Mouse (Mus musculus): ENCODE data around the gene Fgf8. TPM values are rescaled to one million over a fixed set of nuclear protein-coding genes. Genes with fewer than 3 reads are reported as not detected.

Gene Fgf8
- polyA plus RNA-seq, 1 experiment: not detected

DNA sequence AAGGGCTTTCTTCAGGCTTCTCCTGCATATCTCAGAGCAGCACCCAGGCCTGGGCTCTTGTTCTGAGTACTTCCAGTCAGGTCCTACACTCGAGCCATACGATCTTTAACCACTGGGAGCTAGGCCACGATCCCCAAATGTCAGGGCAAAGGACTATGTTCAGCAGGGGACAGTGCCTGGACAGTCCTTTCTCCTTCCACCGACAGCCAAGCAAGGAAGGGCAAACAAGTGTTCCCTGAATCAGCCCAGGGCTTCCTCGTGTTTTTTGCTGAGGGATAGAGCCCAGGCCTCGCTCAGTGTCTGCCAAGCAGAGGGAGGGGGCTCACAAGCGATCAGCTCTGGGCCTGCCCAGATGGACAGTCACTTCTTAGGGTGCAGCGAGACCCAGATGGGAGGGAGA lies 12.7 kb downstream of the Fgf8 start:
- H3K36me3 ChIP-seq (ENCODE audit: control insufficient read depth, insufficient read depth, low read length): no peaks in the 10 kb centered on the region
- H3K27ac ChIP-seq (ENCODE audit: insufficient read depth, low read depth, low read length): no peak overlapping the region
- no peak overlapping the region for H3K4me3 ChIP-seq (ENCODE audit: insufficient read depth, low read depth, low read length)
- H3K27me3 ChIP-seq (replicated peaks; ENCODE audit: control insufficient read depth, insufficient read depth, low read length): no peaks in the 10 kb centered on the region
- DNase-seq: no peak
- no peak for TF ChIP-seq CTCF (conservative IDR thresholded peaks at IDR 0.05; ENCODE audit: insufficient read depth, insufficient read length, low read depth, low read length)
- TF ChIP-seq POLR2A (IDR thresholded peaks at IDR 0.05; ENCODE audit: low read depth, low read length): no peak
- 81% methylated on average over 8 of the region's 8 CpGs for WGBS
- no peaks in the 10 kb centered on the region for H3K4me1 ChIP-seq (ENCODE audit: control insufficient read depth, insufficient read depth, low read length)

DNA sequence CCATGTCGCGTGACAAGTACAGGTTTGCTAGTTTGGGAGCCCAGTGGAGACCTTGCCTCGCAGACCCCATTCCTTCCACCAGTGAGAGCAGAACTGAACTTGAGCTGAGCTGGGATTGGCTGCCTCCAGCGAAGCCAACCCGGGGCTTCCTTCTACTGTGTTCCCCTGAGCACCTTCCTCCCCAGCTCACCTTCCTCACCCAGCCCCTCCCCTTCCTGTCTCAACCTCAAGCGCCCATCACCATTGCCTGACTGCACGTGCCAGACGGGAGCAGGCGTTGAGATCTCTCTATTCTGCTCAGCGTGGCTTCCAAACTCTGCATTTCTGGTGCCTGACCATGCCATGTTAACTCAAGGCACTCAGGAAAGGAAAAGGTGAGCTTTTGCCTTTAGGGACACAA lies 15.5 kb downstream of the Fgf8 start:
- WGBS: 77% methylated on average over 10 of the region's 10 CpGs
- TF ChIP-seq POLR2A (IDR thresholded peaks at IDR 0.05; ENCODE audit: low read depth, low read length): no peak
- no peak for TF ChIP-seq CTCF (conservative IDR thresholded peaks at IDR 0.05; ENCODE audit: insufficient read depth, insufficient read length, low read depth, low read length)
- no peaks in the 10 kb centered on the region for H3K4me1 ChIP-seq (ENCODE audit: control insufficient read depth, insufficient read depth, low read length)
- no peaks in the 10 kb centered on the region for H3K27me3 ChIP-seq (replicated peaks; ENCODE audit: control insufficient read depth, insufficient read depth, low read length)
- H3K27ac ChIP-seq (ENCODE audit: insufficient read depth, low read depth, low read length): no peak overlapping the region
- H3K4me3 ChIP-seq (ENCODE audit: insufficient read depth, low read depth, low read length): no peak overlapping the region
- no peaks in the 10 kb centered on the region for H3K36me3 ChIP-seq (ENCODE audit: control insufficient read depth, insufficient read depth, low read length)
- DNase-seq: no peak

DNA sequence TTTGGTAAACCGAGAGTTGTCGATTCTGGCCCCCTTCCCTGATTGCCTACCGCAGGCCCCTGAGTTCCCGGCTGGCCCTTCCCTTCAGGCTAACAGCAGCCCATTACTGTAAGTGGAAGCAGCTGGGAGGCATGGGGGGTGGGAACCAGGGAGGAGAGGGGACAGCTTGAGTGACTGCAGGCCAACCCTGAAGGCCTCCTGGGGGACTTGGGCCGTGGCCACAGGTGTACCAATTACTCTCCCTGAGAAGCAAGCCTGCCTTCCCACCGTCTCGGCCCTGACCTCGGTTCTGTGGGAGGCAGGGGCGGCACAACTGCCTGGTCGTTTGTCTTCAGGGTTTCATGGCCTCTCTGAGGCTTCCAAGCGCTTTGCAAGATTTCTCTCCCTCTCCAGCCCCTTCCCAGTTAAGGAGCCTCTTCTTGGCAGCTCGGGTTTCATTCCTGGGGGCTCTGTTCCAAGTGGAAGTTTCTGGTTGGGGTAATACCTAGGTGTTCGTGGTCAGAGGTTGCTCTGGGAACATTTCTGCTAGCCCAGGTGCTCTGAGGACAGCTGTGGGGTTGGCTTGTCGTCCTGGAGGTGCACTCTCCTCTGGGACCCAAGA lies 16.9 kb downstream of the Fgf8 start:
- H3K4me3 ChIP-seq (ENCODE audit: insufficient read depth, low read depth, low read length): no peak overlapping the region
- 45% methylated on average over 14 of the region's 14 CpGs for WGBS
- H3K27me3 ChIP-seq (replicated peaks; ENCODE audit: control insufficient read depth, insufficient read depth, low read length): no peaks in the 10 kb centered on the region
- TF ChIP-seq POLR2A (IDR thresholded peaks at IDR 0.05; ENCODE audit: low read depth, low read length) (no peak), CTCF (conservative IDR thresholded peaks at IDR 0.05; ENCODE audit: insufficient read depth, insufficient read length, low read depth, low read length) (no peak)
- no peaks in the 10 kb centered on the region for H3K4me1 ChIP-seq (ENCODE audit: control insufficient read depth, insufficient read depth, low read length)
- no peak for DNase-seq
- H3K27ac ChIP-seq (ENCODE audit: insufficient read depth, low read depth, low read length): no peak overlapping the region
- H3K36me3 ChIP-seq (ENCODE audit: control insufficient read depth, insufficient read depth, low read length): no peaks in the 10 kb centered on the region

DNA sequence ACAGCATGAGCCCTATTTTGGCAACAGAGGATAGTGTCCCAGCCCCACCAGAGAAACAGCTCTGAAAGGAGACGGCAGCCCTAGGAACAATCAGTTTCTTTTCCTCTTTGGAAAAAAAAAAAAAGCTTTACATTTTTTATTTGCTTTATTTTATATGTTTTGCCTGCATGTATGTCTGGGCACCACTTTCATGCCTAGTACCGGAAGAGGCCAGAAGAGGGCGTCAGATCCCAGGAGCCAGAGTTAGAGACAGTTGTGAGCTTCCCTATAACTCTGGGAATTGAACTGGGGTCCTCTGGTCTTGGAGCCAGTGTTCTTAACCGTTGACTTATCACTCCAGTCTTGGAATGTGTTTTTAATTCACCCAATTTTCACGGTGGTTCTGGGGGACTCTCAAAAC lies 20.5 kb downstream of the Fgf8 start:
- Histone ChIP-seq H3K4me3 (ENCODE audit: insufficient read depth, low read depth, low read length) (no peak overlapping the region), H3K36me3 (ENCODE audit: control insufficient read depth, insufficient read depth, low read length) (no peaks in the 10 kb centered on the region), H3K27me3 (replicated peaks; ENCODE audit: control insufficient read depth, insufficient read depth, low read length) (no peaks in the 10 kb centered on the region), H3K27ac (ENCODE audit: insufficient read depth, low read depth, low read length) (no peak overlapping the region), H3K4me1 (ENCODE audit: control insufficient read depth, insufficient read depth, low read length) (no peaks in the 10 kb centered on the region)
- 70% methylated on average over 5 of the region's 5 CpGs for WGBS
- TF ChIP-seq POLR2A (IDR thresholded peaks at IDR 0.05; ENCODE audit: low read depth, low read length) (no peak), CTCF (conservative IDR thresholded peaks at IDR 0.05; ENCODE audit: insufficient read depth, insufficient read length, low read depth, low read length) (no peak)
- DNase-seq: no peak

DNA sequence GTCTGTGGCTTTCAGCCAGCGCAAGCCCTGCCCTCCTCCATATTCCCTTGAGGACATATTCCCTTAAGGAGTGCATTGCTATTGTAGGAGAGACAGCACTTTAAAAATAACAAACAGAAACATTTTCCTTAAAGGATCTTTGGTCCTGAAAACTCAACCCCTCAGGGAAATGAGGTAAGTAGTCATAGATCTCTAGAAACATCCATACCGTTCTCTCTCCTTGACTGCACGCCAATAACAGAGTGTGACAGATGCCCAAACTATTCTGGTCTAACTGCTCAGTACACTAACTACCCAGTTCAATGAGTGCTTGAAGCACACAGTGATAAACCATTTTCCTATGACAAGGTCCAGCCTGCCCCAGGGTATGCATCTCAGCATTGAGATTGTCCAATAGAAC lies 24.4 kb downstream of the Fgf8 start:
- H3K27me3 ChIP-seq (replicated peaks; ENCODE audit: control insufficient read depth, insufficient read depth, low read length): no peaks in the 10 kb centered on the region
- H3K36me3 ChIP-seq (ENCODE audit: control insufficient read depth, insufficient read depth, low read length): no peaks in the 10 kb centered on the region
- no peaks in the 10 kb centered on the region for H3K4me1 ChIP-seq (ENCODE audit: control insufficient read depth, insufficient read depth, low read length)
- no peak overlapping the region for H3K27ac ChIP-seq (ENCODE audit: insufficient read depth, low read depth, low read length)
- no peak for DNase-seq
- H3K4me3 ChIP-seq (ENCODE audit: insufficient read depth, low read depth, low read length): no peak overlapping the region
- no peak for TF ChIP-seq POLR2A (IDR thresholded peaks at IDR 0.05; ENCODE audit: low read depth, low read length)
- TF ChIP-seq CTCF (conservative IDR thresholded peaks at IDR 0.05; ENCODE audit: insufficient read depth, insufficient read length, low read depth, low read length): no peak
- WGBS: 56% methylated on average over 3 of the region's 3 CpGs

DNA sequence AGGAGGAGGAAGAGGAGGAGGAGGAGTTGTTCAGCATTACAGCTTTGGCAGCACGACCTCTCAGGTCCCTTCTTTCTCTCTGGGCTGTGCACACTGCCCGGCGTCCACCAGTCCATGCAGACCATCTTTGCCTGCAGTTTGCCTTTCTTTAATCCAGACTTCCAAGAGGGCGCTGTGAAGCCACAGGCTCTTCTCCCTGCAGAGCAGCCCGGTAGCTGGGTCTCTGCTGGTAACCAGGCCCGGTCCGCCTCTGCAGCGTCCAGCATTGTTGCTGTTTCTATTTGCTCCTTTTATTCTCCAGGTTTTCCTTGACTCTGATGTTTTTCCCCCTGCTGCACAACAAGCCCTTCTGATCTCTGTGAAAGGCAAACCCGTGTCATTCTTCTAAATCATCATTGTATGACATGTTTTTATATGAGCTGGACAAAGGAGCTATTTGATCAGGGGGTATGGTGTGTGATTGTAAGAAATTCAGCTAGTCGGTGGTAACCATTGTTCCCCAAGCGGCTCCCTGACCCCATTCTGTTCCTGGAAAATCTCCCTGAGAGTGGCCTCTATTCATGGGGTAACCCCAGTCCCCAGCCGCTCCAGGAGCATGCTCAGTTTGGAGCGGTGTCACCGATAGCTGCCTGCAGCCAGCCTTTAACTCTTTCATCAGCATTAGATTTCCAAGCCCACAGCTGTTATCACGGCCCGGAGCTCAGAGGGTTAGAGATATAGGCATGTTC lies 25.1 kb downstream of the Fgf8 start:
- Histone ChIP-seq H3K27me3 (replicated peaks; ENCODE audit: control insufficient read depth, insufficient read depth, low read length) (no peaks in the 10 kb centered on the region), H3K27ac (ENCODE audit: insufficient read depth, low read depth, low read length) (no peak overlapping the region), H3K4me3 (ENCODE audit: insufficient read depth, low read depth, low read length) (no peak overlapping the region), H3K4me1 (ENCODE audit: control insufficient read depth, insufficient read depth, low read length) (no peaks in the 10 kb centered on the region), H3K36me3 (ENCODE audit: control insufficient read depth, insufficient read depth, low read length) (no peaks in the 10 kb centered on the region)
- TF ChIP-seq POLR2A (IDR thresholded peaks at IDR 0.05; ENCODE audit: low read depth, low read length) (no peak), CTCF (conservative IDR thresholded peaks at IDR 0.05; ENCODE audit: insufficient read depth, insufficient read length, low read depth, low read length) (no peak)
- DNase-seq: peak; percentile 12
- WGBS: 18% methylated on average over 16 of the region's 16 CpGs

- no peaks in the 10 kb centered on the region for H3K27me3 ChIP-seq (replicated peaks; ENCODE audit: control insufficient read depth, insufficient read depth, low read length)
- no peaks in the 10 kb centered on the region for H3K4me1 ChIP-seq (ENCODE audit: control insufficient read depth, insufficient read depth, low read length)
- no peaks in the 10 kb centered on the region for H3K36me3 ChIP-seq (ENCODE audit: control insufficient read depth, insufficient read depth, low read length)
- no peak overlapping the region for H3K4me3 ChIP-seq (ENCODE audit: insufficient read depth, low read depth, low read length)
- no peak for DNase-seq
- 56% methylated on average over 3 of the region's 3 CpGs for WGBS
- TF ChIP-seq CTCF (conservative IDR thresholded peaks at IDR 0.05; ENCODE audit: insufficient read depth, insufficient read length, low read depth, low read length) (no peak), POLR2A (IDR thresholded peaks at IDR 0.05; ENCODE audit: low read depth, low read length) (no peak)
- no peak overlapping the region for H3K27ac ChIP-seq (ENCODE audit: insufficient read depth, low read depth, low read length)
These were observed 34.0 kb downstream of the Fgf8 start for GRCm38 (mm10) chr19:45708704-45709103.

Data from kidney, adult 2 months (tissue).